Mouse (Mus musculus) MEL (cell line): ENCODE data around the gene Arhgap35.

Experiments
- CTCF ChIP-seq, 3 experiments: IDR thresholded peaks in 2 of 3; conservative IDR thresholded peaks in 1 of 3; 2 replicates each; pipeline ENCODE4 v1.5.1; 2011 to 2012; ENCODE audit warnings: low read length in 3 of 3, low read depth in 2 of 3, mild to moderate bottlenecking in 2 of 3, improper control_type of control experiment in 1 of 3, inconsistent platforms in 1 of 3, mixed read lengths in 1 of 3, moderate library complexity in 1 of 3; ENCODE audit not compliant: control insufficient read depth in 1 of 3, insufficient read depth in 1 of 3, poor library complexity in 1 of 3, severe bottlenecking in 1 of 3
- EP300 ChIP-seq, 2 experiments: IDR thresholded peaks; 2 replicates each; pipeline ENCODE4 v1.6.1; 2011; ENCODE audit warnings: improper control_type of control experiment in 2 of 2, low read length in 2 of 2, low read depth in 1 of 2, mild to moderate bottlenecking in 1 of 2
- GATA1 ChIP-seq: IDR thresholded peaks from 2 replicates; pipeline ENCODE4 v1.6.1; 2011; ENCODE audit warnings: low read depth, low read length, improper control_type of control experiment
- MAX ChIP-seq: IDR thresholded peaks from 2 replicates; pipeline ENCODE4 v1.6.1; 2011; ENCODE audit warnings: low read length, improper control_type of control experiment
- MAZ ChIP-seq: IDR thresholded peaks from 2 replicates; pipeline ENCODE4 v1.6.1; 2012; ENCODE audit warnings: low read depth, mild to moderate bottlenecking, inconsistent platforms, low read length, improper control_type of control experiment
- MYC ChIP-seq: IDR thresholded peaks from 2 replicates; pipeline ENCODE4 v1.6.1; 2011; ENCODE audit warnings: low read depth, mild to moderate bottlenecking, low read length, improper control_type of control experiment, moderate library complexity
- POLR2A ChIP-seq, 2 experiments: IDR thresholded peaks; 2 replicates each; pipeline ENCODE4 v1.6.1; 2011 to 2012; ENCODE audit warnings: low read length in 2 of 2, mild to moderate bottlenecking in 2 of 2, control low read depth in 1 of 2, improper control_type of control experiment in 1 of 2, low read depth in 1 of 2, moderate library complexity in 1 of 2; ENCODE audit not compliant: control insufficient read depth in 1 of 2, insufficient read depth in 1 of 2, poor library complexity in 1 of 2
- RCOR1 ChIP-seq: IDR thresholded peaks from 2 replicates; pipeline ENCODE4 v1.6.1; 2012; ENCODE audit warnings: low read depth, mild to moderate bottlenecking, inconsistent platforms, low read length, improper control_type of control experiment
- USF2 ChIP-seq, 2 experiments: IDR thresholded peaks; 2 replicates each; pipeline ENCODE4 v1.6.1; 2011 to 2012; ENCODE audit warnings: improper control_type of control experiment in 2 of 2, low read length in 2 of 2, borderline replicate concordance in 1 of 2, inconsistent platforms in 1 of 2, low read depth in 1 of 2, mild to moderate bottlenecking in 1 of 2; ENCODE audit not compliant: insufficient read depth in 1 of 2

- TF ChIP-seq POLR2A (IDR thresholded peaks at IDR 0.05; ENCODE audit: control insufficient read depth in 1 of 2, insufficient read depth in 1 of 2, low read depth in 1 of 2, low read length in 2 of 2, poor library complexity in 1 of 2) (no peak), USF2 (IDR thresholded peaks at IDR 0.05; ENCODE audit: borderline replicate concordance in 1 of 2, insufficient read depth in 1 of 2, low read depth in 1 of 2, low read length in 2 of 2) (no peak), CTCF (IDR thresholded peaks at IDR 0.05 in 2 of 3, conservative IDR thresholded peaks at IDR 0.05 in 1 of 3; ENCODE audit: control insufficient read depth in 1 of 3, insufficient read depth in 1 of 3, low read depth in 2 of 3, low read length in 3 of 3, poor library complexity in 1 of 3, severe bottlenecking in 1 of 3) (no peak), RCOR1 (no peak), GATA1 (no peak), MAZ (no peak), EP300 (IDR thresholded peaks at IDR 0.05; ENCODE audit: low read depth in 1 of 2, low read length in 2 of 2) (no peak), MYC (no peak), MAX (no peak)
These were observed 31.0 kb downstream of the Arhgap35 start for GRCm38 (mm10) chr7:16583775-16584174.
